Mouse (Mus musculus) pancreas, adult 10 weeks (tissue): Measurements from ENCODE around the gene Rfng. TPM values are rescaled to one million over a fixed set of nuclear protein-coding genes. Genes with fewer than 3 reads are reported as not detected.

Experiments
- polyA plus RNA-seq: library from polyadenylated mRNA; stranded (reverse); fragments of 350-450 nt; fragmentation: Illumina TruSeq; extraction: RNeasy Lipid Tissue Mini Kit (QIAGEN cat#74804); gene quantifications from one replicate; pipeline ENCODE4 v1.2.3, GENCODE M21; 2015; ENCODE audit warnings: low read depth, low replicate concordance; ENCODE audit not compliant: insufficient read depth

The Rfng gene
- polyA plus RNA-seq = 22.7 TPM

DNA sequence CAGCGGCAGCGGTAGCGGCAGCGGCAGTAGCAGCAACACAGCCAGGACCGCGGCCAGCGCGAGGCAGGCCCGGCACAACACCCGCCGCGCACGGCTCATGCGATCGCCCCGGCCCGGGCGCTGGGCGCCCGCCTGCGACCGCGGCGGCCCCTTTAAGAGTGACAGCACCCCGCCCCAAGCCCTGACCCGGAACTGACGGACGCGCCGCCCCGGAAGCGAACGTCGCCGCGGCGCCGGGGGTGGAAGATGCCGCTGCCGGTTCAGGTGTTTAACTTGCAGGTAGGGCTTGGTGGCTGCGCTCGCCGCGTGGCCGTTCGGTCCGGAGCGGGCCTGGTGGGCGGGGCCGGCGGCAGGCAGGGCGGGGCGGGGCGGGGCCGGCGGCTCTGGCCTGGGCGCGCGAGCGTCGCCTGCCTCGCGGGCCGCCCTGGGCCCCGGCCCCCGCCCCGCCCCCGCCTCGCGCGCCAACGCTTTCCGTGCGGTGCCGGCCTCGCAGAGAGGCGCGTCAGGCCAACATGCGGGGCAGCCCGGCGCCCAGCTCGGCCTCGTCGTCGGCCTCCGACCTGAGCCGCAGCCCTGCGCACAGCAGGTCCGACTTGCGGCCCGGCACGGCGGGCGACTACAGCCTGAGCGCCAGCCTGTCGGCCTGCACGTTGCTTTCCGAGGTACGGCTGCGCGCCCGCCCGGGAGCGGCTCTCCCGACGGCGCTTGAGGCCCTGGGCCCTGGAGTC is at the start of gene Rfng, which contains the start of gene Gps1:
Rfng (minus strand) TSS at position 144 of the 728 bp plus-strand sequence.
Gps1 (plus strand) TSS at position 209 of the 728 bp plus-strand sequence.

GRCm38 (mm10) chr11:120823956-120824786 is 40.2 kb upstream of the Rfng start, which contains the start of gene Fasn:
Gene Fasn, minus strand, starts transcription at chr11:120824547.

DNA sequence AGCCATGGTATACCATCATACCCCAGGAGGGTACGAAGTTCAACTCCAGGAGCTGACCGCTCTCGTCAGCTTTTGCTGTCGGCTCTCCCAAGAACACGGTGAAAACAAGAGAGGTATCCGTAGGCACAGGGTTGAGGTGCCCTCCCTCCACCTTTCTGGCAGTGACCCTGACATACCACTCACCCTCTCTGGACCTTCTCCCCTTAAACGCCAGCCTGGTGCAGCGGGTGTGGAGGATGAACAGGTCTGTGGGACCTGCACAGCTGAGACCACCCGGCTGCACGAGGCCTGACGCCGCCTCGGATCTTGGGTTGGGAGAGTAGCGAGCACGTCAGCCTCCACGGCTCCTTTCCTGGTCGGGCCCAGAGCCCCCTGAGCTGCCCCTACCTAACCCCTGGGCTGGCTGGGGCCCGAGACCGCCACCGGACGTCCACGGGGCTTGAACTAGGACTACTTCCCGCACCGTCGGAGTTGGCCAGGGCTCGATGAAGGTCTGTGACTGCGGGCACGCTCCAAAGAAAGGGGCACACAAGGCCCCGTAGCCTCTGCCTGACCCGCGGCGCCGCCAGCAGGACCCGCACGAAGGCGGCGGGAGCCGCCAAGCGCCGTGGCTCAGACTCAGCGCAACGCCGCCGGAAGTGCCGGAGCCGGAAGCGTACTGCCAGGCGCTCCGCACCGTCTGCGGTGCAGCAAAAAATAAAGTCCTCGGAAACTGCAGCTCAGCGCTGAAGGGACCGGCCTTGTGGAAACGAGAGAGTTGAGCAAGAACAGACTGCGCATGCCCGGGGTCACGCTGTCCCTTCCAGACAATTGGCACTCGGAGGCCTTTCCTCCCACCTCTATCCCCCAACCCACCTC is 12.0 kb upstream of the Rfng start, which contains the start of gene Dus1l:
Dus1l (minus strand) TSS at position 648 of the 858 bp plus-strand sequence.

DNA sequence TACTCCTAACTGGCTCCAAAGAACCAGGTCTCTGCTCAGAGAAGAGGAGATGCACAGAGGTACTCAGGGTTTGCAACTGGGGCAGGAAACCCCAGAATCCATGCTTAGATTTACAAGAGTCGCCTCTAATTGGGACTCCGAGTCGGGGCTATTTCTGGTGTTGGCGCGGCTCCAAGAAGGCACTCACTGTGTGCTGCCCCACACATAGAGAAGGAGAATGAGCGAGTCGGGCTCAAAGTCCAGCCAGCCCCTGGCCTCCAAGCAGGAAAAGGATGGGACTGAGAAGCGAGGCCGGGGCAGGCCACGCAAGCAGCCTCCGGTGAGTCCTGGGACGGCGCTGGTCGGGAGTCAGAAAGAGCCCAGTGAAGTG is 21.4 kb downstream of the Rfng start, which contains the start of gene Hmga1b:
Hmga1b (plus strand) TSS at position 123 of the 370 bp plus-strand sequence.

GRCm38 (mm10) chr11:120731858-120732680 is 51.9 kb downstream of the Rfng start, which contains the start of gene Cbr2:
Gene Cbr2, minus strand, starts transcription at chr11:120732114.

Other genes starting within 250 kb of the Rfng start
- 27.1 TPM for gene Mcrip1, start 234.5 kb downstream of the Rfng start, polyA plus RNA-seq
- not detected for gene Ppp1r27, start 233.1 kb downstream of the Rfng start, polyA plus RNA-seq
- gene P4hb, start 211.0 kb downstream of the Rfng start, polyA plus RNA-seq = 636 TPM
- 79.0 TPM for gene Arhgdia, start 202.6 kb downstream of the Rfng start, polyA plus RNA-seq
- gene Alyref, start 185.8 kb downstream of the Rfng start, polyA plus RNA-seq = 13.4 TPM
- gene Anapc11, start 185.8 kb downstream of the Rfng start, polyA plus RNA-seq = 11.9 TPM
- not detected for gene Npb, start 175.7 kb downstream of the Rfng start, polyA plus RNA-seq
- gene Pcyt2, start 166.3 kb downstream of the Rfng start, polyA plus RNA-seq = 38.6 TPM
- gene Sirt7, start 159.0 kb downstream of the Rfng start, polyA plus RNA-seq = 19.3 TPM
- gene Mafg, start 150.6 kb downstream of the Rfng start, polyA plus RNA-seq = 11.0 TPM
- 24.5 TPM for gene Pycr1, start 140.4 kb downstream of the Rfng start, polyA plus RNA-seq
- 1.4 TPM for gene Myadml2, start 136.0 kb downstream of the Rfng start, polyA plus RNA-seq
- 0.81 TPM for gene Notum, start 123.0 kb downstream of the Rfng start, polyA plus RNA-seq
- gene Aspscr1, start 111.2 kb downstream of the Rfng start, polyA plus RNA-seq = 29.7 TPM
- 30.4 TPM for gene Cenpx, start 70.5 kb downstream of the Rfng start, polyA plus RNA-seq
- 37.8 TPM for gene Lrrc45, start 70.3 kb downstream of the Rfng start, polyA plus RNA-seq
- 6.0 TPM for gene Rac3, start 62.7 kb downstream of the Rfng start, polyA plus RNA-seq
- 12.0 TPM for gene Dcxr, start 56.9 kb downstream of the Rfng start, polyA plus RNA-seq
- 26.0 TPM for gene Cbr2, start 52.1 kb downstream of the Rfng start, polyA plus RNA-seq
- not detected for gene Hmga1b, start 21.4 kb downstream of the Rfng start, polyA plus RNA-seq
- gene Gps1, start 65 bp upstream of the Rfng start, polyA plus RNA-seq = 35.2 TPM
- gene Dus1l, start 12.2 kb upstream of the Rfng start, polyA plus RNA-seq = 25.3 TPM
- 22.9 TPM for gene Fasn, start 40.3 kb upstream of the Rfng start, polyA plus RNA-seq
- gene Ccdc57, start 148.7 kb upstream of the Rfng start, polyA plus RNA-seq = 4.3 TPM
- not detected for gene Slc16a3, start 164.3 kb upstream of the Rfng start, polyA plus RNA-seq
- 15.0 TPM for gene Csnk1d, start 207.1 kb upstream of the Rfng start, polyA plus RNA-seq